Mouse (Mus musculus) heart, postnatal 25 days (tissue): ENCODE results near the gene Omp. TPM values are rescaled to one million over a fixed set of nuclear protein-coding genes. Genes with fewer than 3 reads are reported as not detected.

Experiments
- DNase-seq: peaks from one replicate; pipeline ENCODE4 v3.0.0; 2022; ENCODE audit warnings: low spot score
- intact Hi-C: fragments of 180-260 bp; cut with DNase I; formaldehyde crosslinking; loops from one replicate; pipeline ENCODE4 v1.15.1; 2025
- total RNA-seq, 2 experiments: library from RNA; stranded (reverse); gene quantifications; 2 replicates each; pipeline ENCODE4 v1.2.3; 2021

Omp gene
- total RNA-seq, 2 experiments from 2014 or later: 0.11 TPM; not detected in 1

GRCm38 (mm10) chr7:98108636-98109430, 36.5 kb downstream of the Omp start:
- no peak for DNase-seq
- intact Hi-C loops: no loop called here

- intact Hi-C loops: no loop called here
- DNase-seq: no peak
Measured at GRCm38 (mm10) chr7:98106272-98106671, 39.0 kb downstream of the Omp start.

- DNase-seq: peak; percentile 26
- intact Hi-C loops: loop anchor here (5.0 kb wide), 1 partner anchor 362 kb away; no protein-coding TSS in a partner anchor
Measured at GRCm38 (mm10) chr7:98104481-98105435, 40.5 kb downstream of the Omp start.

GRCm38 (mm10) chr7:98103942-98104292, 41.4 kb downstream of the Omp start:
- peak; percentile 37 for DNase-seq
- intact Hi-C loops: loop anchor here (1.0 to 5.0 kb wide), 2 partner anchors 16 to 362 kb away; no protein-coding TSS in a partner anchor

GRCm38 (mm10) chr7:98103002-98103941, 42.0 kb downstream of the Omp start:
- peak; percentile 36 for DNase-seq
- intact Hi-C loops: loop anchor here (1.0 to 5.0 kb wide), 2 partner anchors 17 to 361 kb away; no protein-coding TSS in a partner anchor

- intact Hi-C loops: loop anchor here (5.0 kb wide), 1 partner anchor 360 kb away; no protein-coding TSS in a partner anchor
- no peak for DNase-seq
Measured at GRCm38 (mm10) chr7:98102488-98102887, 42.8 kb downstream of the Omp start.

- intact Hi-C loops: no loop called here
- DNase-seq: no peak
Measured at GRCm38 (mm10) chr7:98097557-98097956, 47.7 kb downstream of the Omp start.

GRCm38 (mm10) chr7:98095852-98096251, 49.5 kb downstream of the Omp start:
- DNase-seq: no peak
- intact Hi-C loops: no loop called here

Other genes starting within 250 kb of the Omp start
- gene Gdpd4, start 225.5 kb downstream of the Omp start, total RNA-seq: not detected
- 1 to 10 TPM; 4.2 to 5.4 TPM for gene Myo7a, start 26.0 kb downstream of the Omp start, total RNA-seq
- 1 to 10 TPM; 1.9 to 2.0 TPM for gene Capn5, start 32.8 kb upstream of the Omp start, total RNA-seq
- gene B3gnt6, start 54.0 kb upstream of the Omp start, total RNA-seq: not detected
- 10 to 100 TPM; 12.2 to 12.3 TPM for gene Acer3, start 175.7 kb upstream of the Omp start, total RNA-seq
- 1 to 10 TPM; 2.1 to 2.7 TPM for gene Tsku, start 215.8 kb upstream of the Omp start, total RNA-seq